Mouse (Mus musculus) embryonic stem cell, embryonic (primary cell): Measurements from ENCODE around the gene 1600002K03Rik.

Experiments
- CTCF ChIA-PET, 4 experiments: fragments of 300-600 bp in 2 of 4; fragments of 350-600 bp in 2 of 4; sonication (Branson Sonifier 250); formaldehyde crosslinking; loops; one replicate each; lab custom pipeline; 2022; ENCODE audit warnings: inconsistent platforms in 2 of 4; lab: Charles Lee
- POLR2A ChIA-PET, 4 experiments: fragments of 300-600 bp in 2 of 4; fragments of 350-600 bp in 2 of 4; sonication (Branson Sonifier 250); formaldehyde crosslinking; loops; one replicate each; lab custom pipeline; 2022; ENCODE audit warnings: antibody characterized with exemption in 4 of 4, inconsistent platforms in 1 of 4; lab: Charles Lee

Gene 1600002K03Rik

GRCm38 (mm10) chr10:80172527-80173292 lies at the start of gene 1600002K03Rik:
Gene 1600002K03Rik (plus strand): TSS chr10:80172944.
- CTCF ChIA-PET: interaction anchor here (0.6 to 1.6 kb wide), 8 partner anchors 10 to 205 kb away, joined by 3 to 8 read pairs (median 4); partner anchors contain the start of gene Mum1 (in 1 of the 4)
- POLR2A ChIA-PET: interaction anchor here (0.5 to 16.3 kb wide), 55 partner anchors 9 to 1003 kb away, joined by 3 to 321 read pairs (median 3); partner anchors contain the start of genes Ndufs7 (in 3 of the 4), Midn (in 2 of the 4), Mum1 (in 2 of the 4) and Rps15 (in 2 of the 4)

GRCm38 (mm10) chr10:80123932-80124562 lies 48.7 kb upstream of the 1600002K03Rik start:
- POLR2A ChIA-PET: interaction anchor here in 2 of 4 experiments (0.6 to 2.2 kb wide), 11 partner anchors 9 to 378 kb away, joined by 3 to 10 read pairs (median 4); partner anchors contain the start of genes Stk11 (in 2 of the 2) and Polrmt (in 1 of the 2)
- CTCF ChIA-PET: interaction anchor here in 2 of 4 experiments (0.6 to 0.7 kb wide), 2 partner anchors 23 to 165 kb away, joined by 3 read pairs; no protein-coding TSS in a partner anchor

GRCm38 (mm10) chr10:80127920-80128319 lies 44.8 kb upstream of the 1600002K03Rik start:
- CTCF ChIA-PET: no interaction called here
- POLR2A ChIA-PET: interaction anchor here in 3 of 4 experiments (0.5 to 5.7 kb wide), 16 partner anchors 9 to 143 kb away, joined by 3 to 38 read pairs (median 4); partner anchors contain the start of genes Cbarp (in 2 of the 3) and Stk11 (in 1 of the 3)

- POLR2A ChIA-PET: interaction anchor here (0.6 to 5.7 kb wide), 49 partner anchors 9 to 276 kb away, joined by 3 to 38 read pairs (median 5); partner anchors contain the start of genes Stk11 (in 3 of the 4), Cbarp (in 2 of the 4), Ptbp1 (in 2 of the 4) and Cirbp (in 1 of the 4)
- CTCF ChIA-PET: interaction anchor here in 2 of 4 experiments (0.8 to 1.4 kb wide), 5 partner anchors 32 to 246 kb away, joined by 3 to 4 read pairs (median 4); partner anchors contain the start of gene Wdr18 (in 1 of the 2)
Measured at GRCm38 (mm10) chr10:80129846-80130245, 42.9 kb upstream of the 1600002K03Rik start.

- POLR2A ChIA-PET: interaction anchor here (0.6 to 5.7 kb wide), 51 partner anchors 9 to 276 kb away, joined by 3 to 38 read pairs (median 5); partner anchors contain the start of genes Stk11 (in 3 of the 4), Cbarp (in 2 of the 4), Cirbp (in 2 of the 4) and Ptbp1 (in 2 of the 4)
Measured at GRCm38 (mm10) chr10:80130403-80131031, 42.2 kb upstream of the 1600002K03Rik start.

GRCm38 (mm10) chr10:80131316-80131951 lies 41.3 kb upstream of the 1600002K03Rik start:
- CTCF ChIA-PET: interaction anchor here in 2 of 4 experiments (1.1 to 1.4 kb wide), 2 partner anchors 34 to 147 kb away, joined by 3 to 4 read pairs; no protein-coding TSS in a partner anchor
- POLR2A ChIA-PET: interaction anchor here (0.9 to 5.7 kb wide), 36 partner anchors 8 to 267 kb away, joined by 3 to 38 read pairs (median 5); partner anchors contain the start of genes Stk11 (in 3 of the 4), Cirbp (in 2 of the 4), Sbno2 (in 2 of the 4) and Tmem259 (in 2 of the 4)

More at GRCm38 (mm10) chr10:80130403-80131031, 42.2 kb upstream of the 1600002K03Rik start:
- CTCF ChIA-PET: interaction anchor here in 3 of 4 experiments (1.1 to 1.4 kb wide), 4 partner anchors 31 to 245 kb away, joined by 3 to 4 read pairs (median 4); no protein-coding TSS in a partner anchor

- POLR2A ChIA-PET: interaction anchor here in 3 of 4 experiments (0.6 to 5.7 kb wide), 12 partner anchors 9 to 161 kb away, joined by 3 to 29 read pairs (median 4); partner anchors contain the start of genes Cbarp (in 1 of the 3), Cirbp (in 1 of the 3), Grin3b (in 1 of the 3) and Stk11 (in 1 of the 3)
Measured at GRCm38 (mm10) chr10:80131952-80132350, 40.8 kb upstream of the 1600002K03Rik start.

GRCm38 (mm10) chr10:80133226-80133849 lies 39.4 kb upstream of the 1600002K03Rik start:
- ChIA-PET CTCF (interaction anchor here in 1 of 4 experiments (1.2 kb wide), 1 partner anchor 12 kb away, joined by 3 read pairs; no protein-coding TSS in a partner anchor), POLR2A (interaction anchor here in 3 of 4 experiments (0.5 to 5.7 kb wide), 17 partner anchors 8 to 174 kb away, joined by 3 to 27 read pairs (median 4); partner anchors contain the start of genes Stk11 (in 2 of the 3), Cbarp (in 1 of the 3) and Wdr18 (in 1 of the 3))

More at GRCm38 (mm10) chr10:80131952-80132350, 40.8 kb upstream of the 1600002K03Rik start:
- CTCF ChIA-PET: no interaction called here

- CTCF ChIA-PET: no interaction called here
- POLR2A ChIA-PET: interaction anchor here in 3 of 4 experiments (0.6 to 2.1 kb wide), 14 partner anchors 8 to 542 kb away, joined by 3 to 7 read pairs (median 3); partner anchors contain the start of gene Stk11 (in 1 of the 3)
Measured at GRCm38 (mm10) chr10:80134421-80134820, 38.3 kb upstream of the 1600002K03Rik start.

- ChIA-PET CTCF (interaction anchor here in 1 of 4 experiments (0.6 to 1.7 kb wide), 2 partner anchors 175 to 288 kb away, joined by 3 to 8 read pairs; partner anchors contain the start of gene Wdr18), POLR2A (interaction anchor here in 2 of 4 experiments (1.2 to 2.4 kb wide), 6 partner anchors 15 to 159 kb away, joined by 3 to 11 read pairs (median 4); no protein-coding TSS in a partner anchor)
Measured at GRCm38 (mm10) chr10:80135161-80135560, 37.6 kb upstream of the 1600002K03Rik start.

- ChIA-PET POLR2A (interaction anchor here in 2 of 4 experiments (0.6 to 2.4 kb wide), 15 partner anchors 11 to 568 kb away, joined by 3 to 11 read pairs (median 4); partner anchors contain the start of gene Stk11 (in 1 of the 2)), CTCF (interaction anchor here in 1 of 4 experiments (1.7 kb wide), 1 partner anchor 176 kb away, joined by 8 read pairs; the partner anchor contains the start of gene Wdr18)
Measured at GRCm38 (mm10) chr10:80135641-80136040, 37.1 kb upstream of the 1600002K03Rik start.

- POLR2A ChIA-PET: interaction anchor here in 3 of 4 experiments (0.6 to 2.4 kb wide), 18 partner anchors 8 to 568 kb away, joined by 3 to 10 read pairs (median 4); partner anchors contain the start of gene Stk11 (in 2 of the 3)
- CTCF ChIA-PET: interaction anchor here in 2 of 4 experiments (0.6 to 1.7 kb wide), 2 partner anchors 12 to 176 kb away, joined by 5 to 8 read pairs; partner anchors contain the start of genes Midn (in 1 of the 2) and Wdr18 (in 1 of the 2)
Measured at GRCm38 (mm10) chr10:80136179-80136951, 36.4 kb upstream of the 1600002K03Rik start.

- POLR2A ChIA-PET: interaction anchor here in 2 of 4 experiments (1.0 to 2.4 kb wide), 7 partner anchors 9 to 123 kb away, joined by 3 to 10 read pairs (median 3); partner anchors contain the start of gene Stk11 (in 2 of the 2)
- CTCF ChIA-PET: no interaction called here
Measured at GRCm38 (mm10) chr10:80136952-80137625, 35.7 kb upstream of the 1600002K03Rik start.
